Mouse (Mus musculus): Measurements from ENCODE around the gene Osbpl7.

Gene Osbpl7

GRCm38 (mm10) chr11:97082977-97083376, 32.5 kb downstream of the Osbpl7 start:
- DNase-seq (ENCODE audit: low read depth, low spot score) = no peak

- no peak for DNase-seq (ENCODE audit: low read depth, low spot score)
Observed at GRCm38 (mm10) chr11:97083401-97084140, 33.1 kb downstream of the Osbpl7 start.

GRCm38 (mm10) chr11:97084821-97085505, 34.5 kb downstream of the Osbpl7 start:
- no peak for DNase-seq (ENCODE audit: low read depth, low spot score)

GRCm38 (mm10) chr11:97086365-97086764, 35.9 kb downstream of the Osbpl7 start:
- DNase-seq (ENCODE audit: low read depth, low spot score) = no peak

DNA sequence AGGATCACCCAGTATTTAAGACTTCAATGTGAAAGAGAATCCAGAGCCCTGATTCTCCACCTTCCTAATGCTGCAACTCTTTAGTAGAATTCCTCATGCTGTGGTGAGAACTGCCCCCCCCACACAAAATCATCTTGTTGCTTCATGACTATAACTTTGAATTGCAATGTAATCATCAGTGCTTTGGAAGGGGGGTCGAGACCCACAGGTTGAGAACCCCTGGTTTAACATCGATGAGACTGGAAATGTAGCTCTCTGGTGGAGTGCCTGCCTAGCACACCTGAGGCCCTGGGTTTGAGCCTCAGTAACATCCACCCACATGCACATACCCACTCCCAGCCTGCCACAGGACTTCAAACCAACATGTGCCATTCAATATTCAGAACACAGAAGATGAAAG, 44.2 kb downstream of the Osbpl7 start:
- DNase-seq (ENCODE audit: low read depth, low spot score) = no peak

DNA sequence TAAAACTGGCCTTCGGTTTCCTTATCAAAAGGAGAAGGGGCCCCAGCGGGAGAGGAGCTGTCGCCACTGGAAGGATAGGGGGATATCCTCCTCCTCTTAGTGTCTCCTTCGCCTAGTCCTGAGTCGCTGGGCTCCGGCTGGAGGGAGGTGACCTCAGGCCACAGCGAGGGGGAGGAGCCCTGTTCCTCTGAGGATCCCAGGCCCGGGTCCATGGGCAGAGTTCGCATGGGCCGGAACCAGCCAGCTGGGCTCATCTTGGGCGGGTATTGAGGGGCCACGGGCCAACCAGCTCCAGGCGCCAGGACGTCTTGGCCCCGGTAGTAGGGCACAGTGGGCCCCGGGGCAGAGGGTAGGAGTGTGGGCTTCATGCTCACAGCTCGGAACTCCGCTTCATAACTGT, 48.4 kb downstream of the Osbpl7 start:
- DNase-seq (ENCODE audit: low read depth, low spot score) = no peak

- DNase-seq (ENCODE audit: low read depth, low spot score) = no peak
Observed at GRCm38 (mm10) chr11:97101722-97102121, 51.3 kb downstream of the Osbpl7 start.

DNA sequence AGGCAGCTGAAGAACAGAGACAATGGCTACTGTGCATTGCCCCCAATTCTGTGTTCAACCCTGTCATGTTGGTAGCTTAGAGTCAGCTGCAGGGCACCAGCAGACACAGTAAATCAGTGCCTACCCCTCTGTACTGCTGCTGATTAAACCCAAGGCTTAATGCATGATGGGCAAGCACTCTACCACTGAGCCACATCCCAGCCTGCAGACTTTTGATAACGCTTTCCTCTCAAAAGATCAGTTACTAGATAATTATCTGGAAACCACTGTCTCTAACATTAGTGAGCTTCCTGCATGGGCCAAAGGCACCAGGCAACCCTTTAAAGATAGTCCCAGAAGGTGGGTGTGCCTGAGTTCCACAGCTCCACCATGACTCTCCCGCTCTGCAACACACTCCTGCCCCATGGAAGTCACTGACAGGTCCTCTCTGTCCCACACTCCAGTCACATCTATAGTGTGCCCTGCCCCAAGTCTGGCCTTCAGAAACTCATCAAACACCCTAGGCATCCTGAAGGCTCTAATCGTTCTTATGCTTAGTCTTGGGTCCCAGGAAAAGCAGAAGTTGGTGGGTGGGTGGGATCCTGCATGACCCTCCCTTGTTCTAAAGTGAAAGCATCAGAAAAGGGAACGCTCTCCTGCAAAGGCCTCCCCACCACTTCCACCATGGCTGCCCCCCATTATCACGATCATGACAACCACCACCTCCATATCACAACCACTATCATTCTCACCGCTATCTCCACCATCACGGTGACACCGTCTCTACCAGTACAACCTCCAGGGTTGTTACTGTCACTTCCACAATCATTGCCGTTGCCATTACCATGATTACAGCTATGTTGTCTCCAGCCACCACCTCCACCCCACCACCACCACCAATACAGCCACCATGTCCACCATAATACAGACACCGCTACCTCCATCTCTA, 53.0 kb downstream of the Osbpl7 start:
- no peak for DNase-seq (ENCODE audit: low read depth, low spot score)

- no peak for DNase-seq (ENCODE audit: low read depth, low spot score)
Observed at GRCm38 (mm10) chr11:97104091-97104483, 53.7 kb downstream of the Osbpl7 start.

DNA sequence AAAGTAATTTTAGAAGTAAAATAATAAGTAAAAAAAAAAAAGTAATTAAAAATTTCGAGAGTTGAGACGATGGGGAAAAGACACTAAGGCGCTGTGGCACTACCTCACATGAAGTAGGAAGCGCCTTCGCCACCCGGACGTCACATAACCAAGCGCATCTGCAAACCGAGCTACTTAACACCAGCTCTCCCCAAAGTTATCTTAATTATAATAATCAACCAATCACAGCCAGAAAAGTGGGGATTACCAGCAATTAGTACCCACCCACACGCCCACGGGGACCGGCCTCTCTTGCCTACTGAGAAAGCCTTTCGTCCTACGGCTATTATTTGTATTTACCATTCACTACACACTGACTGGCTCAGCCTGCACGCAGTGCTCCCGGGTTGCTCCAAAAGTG, 58.5 kb downstream of the Osbpl7 start:
- no peak for DNase-seq (ENCODE audit: low read depth, low spot score)

GRCm38 (mm10) chr11:97112519-97113125, 62.2 kb downstream of the Osbpl7 start:
- no peak for DNase-seq (ENCODE audit: low read depth, low spot score)

DNA sequence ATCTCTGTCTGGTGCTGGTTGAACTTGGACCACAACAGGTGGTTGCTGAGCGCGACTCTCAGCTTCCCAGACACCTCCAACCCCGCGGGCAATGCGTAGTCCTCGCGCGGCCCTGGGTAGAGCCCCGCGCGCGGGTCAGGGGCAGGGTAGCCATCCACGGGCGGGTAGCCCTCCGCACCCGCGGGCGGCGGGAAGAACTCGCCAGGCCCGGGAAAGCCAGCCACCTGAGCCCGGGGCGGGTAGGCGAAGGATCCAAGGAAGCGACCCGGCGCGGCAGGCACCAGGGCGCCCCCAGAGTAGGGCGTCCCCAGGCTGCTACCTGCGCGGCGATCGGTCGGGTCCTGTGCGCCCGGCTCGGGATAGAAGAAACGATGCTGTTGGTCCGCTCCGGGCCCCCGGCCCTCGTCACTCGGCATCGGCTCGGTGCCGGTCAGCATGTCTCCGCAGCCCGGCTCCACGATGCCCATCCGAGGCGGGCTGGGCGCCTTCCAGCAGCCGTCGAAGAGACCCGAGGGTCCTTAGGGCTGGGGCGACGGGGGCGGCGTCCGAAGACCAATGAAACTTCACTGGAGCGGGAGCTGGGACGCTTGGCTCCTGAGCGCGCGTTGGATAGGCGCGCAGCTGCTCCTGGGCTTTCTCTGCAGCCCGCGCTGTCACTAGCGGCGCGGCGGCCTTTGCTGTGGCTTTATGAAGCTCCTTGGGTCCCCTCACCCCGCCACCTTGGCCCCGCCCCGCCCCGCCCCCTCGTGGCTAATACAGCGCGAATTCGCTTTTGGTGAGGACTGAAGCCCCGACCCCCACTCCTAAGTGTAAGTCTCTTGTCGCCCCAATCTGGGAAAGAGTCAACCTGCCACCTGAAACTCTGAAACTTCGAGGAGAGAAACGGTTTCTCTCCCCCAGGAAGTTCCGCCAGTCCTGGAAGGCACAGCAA, 64.5 kb downstream of the Osbpl7 start, which contains the start of gene Tbx21:
Gene Tbx21, minus strand, starts transcription at position 661 of the 931 bp plus-strand sequence.
- DNase-seq (ENCODE audit: low read depth, low spot score) = no peak

DNA sequence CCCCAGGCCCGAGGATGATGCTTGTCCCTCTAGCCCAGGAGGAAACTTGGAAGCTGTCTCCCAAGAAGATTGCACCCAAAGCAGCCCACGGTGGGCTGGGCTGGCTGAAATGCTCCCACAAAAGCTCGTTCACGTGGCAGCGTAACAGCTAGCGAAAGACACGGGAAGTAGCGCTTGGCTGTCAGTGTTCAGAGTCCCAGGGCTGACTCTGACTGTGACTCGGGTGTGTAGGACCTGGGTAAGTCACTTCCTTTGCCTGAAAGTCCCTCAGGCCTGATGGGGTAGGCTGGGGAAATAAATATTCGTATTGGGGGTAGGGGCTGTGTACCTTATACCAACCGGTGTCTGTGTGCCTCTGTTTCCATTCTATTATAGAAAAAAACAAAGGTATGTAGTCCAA, 65.4 kb downstream of the Osbpl7 start:
- no peak for DNase-seq (ENCODE audit: low read depth, low spot score)

Measured in brain, embryonic 18.5 days (tissue).